Mouse (Mus musculus): ENCODE measurements around the gene Capn1. TPM values are rescaled to one million over a fixed set of nuclear protein-coding genes. Genes with fewer than 3 reads are reported as not detected.

The Capn1 gene
- polyA plus RNA-seq, 1 experiment from 2014 or later, result 11.6 TPM

- Histone ChIP-seq H3K4me2 (no peak overlapping the region), H3K4me3 (no peak overlapping the region), H3K36me3 (peaks cover 32% of the 10 kb centered on the region), H3K9me3 (no peaks in the 10 kb centered on the region), H3K9ac (no peak overlapping the region), H3K27ac (peak overlapping the region; percentile 16), H3K4me1 (peaks cover 44% of the 10 kb centered on the region), H3K27me3 (no peaks in the 10 kb centered on the region)
- WGBS, result 39% methylated on average over 8 of the region's 8 CpGs
- ATAC-seq (ENCODE audit: borderline replicate concordance, extremely low read depth, low FRiP score, low TSS enrichment), result no peak
These were observed 71.6 kb downstream of the Capn1 start for GRCm38 (mm10) chr19:5944145-5944544.

GRCm38 (mm10) chr19:5943404-5943803 lies 72.3 kb downstream of the Capn1 start:
- ATAC-seq (ENCODE audit: borderline replicate concordance, extremely low read depth, low FRiP score, low TSS enrichment), result no peak
- no peak overlapping the region for H3K9ac ChIP-seq
- H3K36me3 ChIP-seq, result peaks cover 26% of the 10 kb centered on the region
- H3K4me2 ChIP-seq, result no peak overlapping the region
- H3K4me3 ChIP-seq, result no peak overlapping the region
- peaks cover 47% of the 10 kb centered on the region for H3K4me1 ChIP-seq
- no peak overlapping the region for H3K27ac ChIP-seq
- no peaks in the 10 kb centered on the region for H3K9me3 ChIP-seq
- no peaks in the 10 kb centered on the region for H3K27me3 ChIP-seq
- 89% methylated on average over 15 of the region's 15 CpGs for WGBS

- Histone ChIP-seq H3K9me3 (no peaks in the 10 kb centered on the region), H3K9ac (no peak overlapping the region), H3K4me1 (peaks cover 56% of the 10 kb centered on the region), H3K27me3 (no peaks in the 10 kb centered on the region), H3K27ac (no peak overlapping the region), H3K4me3 (no peak overlapping the region), H3K36me3 (peaks cover 18% of the 10 kb centered on the region; the same call in 1 of the 2 replicates), H3K4me2 (no peak overlapping the region)
- ATAC-seq (ENCODE audit: borderline replicate concordance, extremely low read depth, low FRiP score, low TSS enrichment), result no peak
- WGBS, result 84% methylated on average over 7 of the region's 7 CpGs
These were observed 73.1 kb downstream of the Capn1 start for GRCm38 (mm10) chr19:5942581-5942980.

GRCm38 (mm10) chr19:5940656-5941055 lies 75.0 kb downstream of the Capn1 start:
- no peak for ATAC-seq (ENCODE audit: borderline replicate concordance, extremely low read depth, low FRiP score, low TSS enrichment)

GRCm38 (mm10) chr19:5940173-5940572 lies 75.5 kb downstream of the Capn1 start:
- Histone ChIP-seq H3K4me3 (no peak overlapping the region), H3K4me1 (peaks cover 65% of the 10 kb centered on the region), H3K9me3 (no peaks in the 10 kb centered on the region), H3K27me3 (no peaks in the 10 kb centered on the region), H3K9ac (no peak overlapping the region), H3K27ac (peak overlapping the region; percentile 75), H3K4me2 (no peak overlapping the region), H3K36me3 (peaks cover 13% of the 10 kb centered on the region; the same call in 1 of the 2 replicates)
- 0 out of 2 replicates have a peak, but pooled peaks have one; percentile 9 for ATAC-seq (ENCODE audit: borderline replicate concordance, extremely low read depth, low FRiP score, low TSS enrichment)
- WGBS, result 42% methylated on average over 4 of the region's 4 CpGs

More at GRCm38 (mm10) chr19:5940656-5941055, 75.0 kb downstream of the Capn1 start:
- Histone ChIP-seq H3K9ac (0 out of 2 replicates have a peak overlapping the region, but pooled peaks have one; percentile 0), H3K36me3 (peaks cover 13% of the 10 kb centered on the region; the same call in 1 of the 2 replicates), H3K9me3 (no peaks in the 10 kb centered on the region), H3K27me3 (no peaks in the 10 kb centered on the region), H3K27ac (peak overlapping the region; percentile 69), H3K4me3 (no peak overlapping the region), H3K4me2 (no peak overlapping the region), H3K4me1 (peaks cover 65% of the 10 kb centered on the region)
- WGBS, result 82% methylated on average over 10 of the region's 10 CpGs

- WGBS, result 82% methylated on average over 5 of the region's 5 CpGs
- H3K9me3 ChIP-seq, result no peaks in the 10 kb centered on the region
These were observed 76.0 kb downstream of the Capn1 start for GRCm38 (mm10) chr19:5939715-5940114.

More at GRCm38 (mm10) chr19:5939715-5940114, 76.0 kb downstream of the Capn1 start:
- no peaks in the 10 kb centered on the region for H3K27me3 ChIP-seq
- H3K4me2 ChIP-seq, result no peak overlapping the region
- peaks cover 13% of the 10 kb centered on the region; the same call in 1 of the 2 replicates for H3K36me3 ChIP-seq
- H3K4me1 ChIP-seq, result peaks cover 65% of the 10 kb centered on the region
- H3K9ac ChIP-seq, result no peak overlapping the region
- no peak overlapping the region for H3K4me3 ChIP-seq
- peak overlapping the region; percentile 75 for H3K27ac ChIP-seq
- no peak for ATAC-seq (ENCODE audit: borderline replicate concordance, extremely low read depth, low FRiP score, low TSS enrichment)

Small RNA genes lying within 50 kb of the gene (microRNA-seq; reads per million reads assigned to microRNA genes)
- gene Mir6988, result 0.74 reads per million

Other genes with a start within 250 kb of the Capn1 start
- gene Scyl1, start 244.5 kb downstream of the Capn1 start, polyA plus RNA-seq (2015; fragmentation: Nextera tagmentation; extraction: Ambion mirVana), result 76.1 and 83.6 TPM in 2 replicates
- 50.7 and 53.0 TPM in 2 replicates for gene Frmd8, start 140.6 kb downstream of the Capn1 start, polyA plus RNA-seq (2015; fragmentation: Nextera tagmentation; extraction: Ambion mirVana)
- 4.2 and 5.6 TPM in 2 replicates for gene Slc25a45, start 138.1 kb downstream of the Capn1 start, polyA plus RNA-seq (2015; fragmentation: Nextera tagmentation; extraction: Ambion mirVana)
- 3.2 and 3.6 TPM in 2 replicates for gene Tigd3, start 121.7 kb downstream of the Capn1 start, polyA plus RNA-seq (2015; fragmentation: Nextera tagmentation; extraction: Ambion mirVana)
- 142 and 147 TPM in 2 replicates for gene Dpf2, start 102.9 kb downstream of the Capn1 start, polyA plus RNA-seq (2015; fragmentation: Nextera tagmentation; extraction: Ambion mirVana)
- 12.0 and 14.1 TPM in 2 replicates for gene Cdc42ep2, start 91.1 kb downstream of the Capn1 start, polyA plus RNA-seq (2015; fragmentation: Nextera tagmentation; extraction: Ambion mirVana)
- 72.3 and 75.3 TPM in 2 replicates for gene Pola2, start 51.7 kb downstream of the Capn1 start, polyA plus RNA-seq (2015; fragmentation: Nextera tagmentation; extraction: Ambion mirVana)
- gene Slc22a20, start 29.8 kb downstream of the Capn1 start, polyA plus RNA-seq (2015; fragmentation: Nextera tagmentation; extraction: Ambion mirVana), result not detected in 2 replicates
- gene Syvn1, start 30.7 kb upstream of the Capn1 start, polyA plus RNA-seq (2015; fragmentation: Nextera tagmentation; extraction: Ambion mirVana), result 24.3 and 25.8 TPM in 2 replicates
- 75.8 and 76.2 TPM in 2 replicates for gene Mrpl49, start 41.9 kb upstream of the Capn1 start, polyA plus RNA-seq (2015; fragmentation: Nextera tagmentation; extraction: Ambion mirVana)
- 709 and 773 TPM in 2 replicates for gene Fau, start 41.9 kb upstream of the Capn1 start, polyA plus RNA-seq (2015; fragmentation: Nextera tagmentation; extraction: Ambion mirVana)
- gene Znhit2, start 45.3 kb upstream of the Capn1 start, polyA plus RNA-seq (2015; fragmentation: Nextera tagmentation; extraction: Ambion mirVana), result 33.5 and 33.8 TPM in 2 replicates
- gene Tm7sf2, start 52.5 kb upstream of the Capn1 start, polyA plus RNA-seq (2015; fragmentation: Nextera tagmentation; extraction: Ambion mirVana), result 10.4 and 13.9 TPM in 2 replicates
- 71.6 and 77.5 TPM in 2 replicates for gene Vps51, start 61.3 kb upstream of the Capn1 start, polyA plus RNA-seq (2015; fragmentation: Nextera tagmentation; extraction: Ambion mirVana)
- not detected in 2 replicates for gene Tmem262, start 64.1 kb upstream of the Capn1 start, polyA plus RNA-seq (2015; fragmentation: Nextera tagmentation; extraction: Ambion mirVana)
- gene Gm28374, start 66.4 kb upstream of the Capn1 start, polyA plus RNA-seq (2015; fragmentation: Nextera tagmentation; extraction: Ambion mirVana), result 1.1 and 1.5 TPM in 2 replicates
- gene Zfpl1, start 69.1 kb upstream of the Capn1 start, polyA plus RNA-seq (2015; fragmentation: Nextera tagmentation; extraction: Ambion mirVana), result 74.0 and 78.4 TPM in 2 replicates
- 47.2 and 48.1 TPM in 2 replicates for gene Cdca5, start 69.1 kb upstream of the Capn1 start, polyA plus RNA-seq (2015; fragmentation: Nextera tagmentation; extraction: Ambion mirVana)
- 0.21 and 0.26 TPM in 2 replicates for gene AC131692.1, start 78.5 kb upstream of the Capn1 start, polyA plus RNA-seq (2015; fragmentation: Nextera tagmentation; extraction: Ambion mirVana)
- 0.34 and 0.41 TPM in 2 replicates for gene Naaladl1, start 89.9 kb upstream of the Capn1 start, polyA plus RNA-seq (2015; fragmentation: Nextera tagmentation; extraction: Ambion mirVana)
- gene Sac3d1, start 102.8 kb upstream of the Capn1 start, polyA plus RNA-seq (2015; fragmentation: Nextera tagmentation; extraction: Ambion mirVana), result 48.6 and 49.8 TPM in 2 replicates
- gene Snx15, start 112.4 kb upstream of the Capn1 start, polyA plus RNA-seq (2015; fragmentation: Nextera tagmentation; extraction: Ambion mirVana), result 33.1 TPM in 2 replicates
- gene Batf2, start 125.1 kb upstream of the Capn1 start, polyA plus RNA-seq (2015; fragmentation: Nextera tagmentation; extraction: Ambion mirVana), result 0.42 and 0.56 TPM in 2 replicates
- 96.9 and 106 TPM in 2 replicates for gene Arl2, start 125.7 kb upstream of the Capn1 start, polyA plus RNA-seq (2015; fragmentation: Nextera tagmentation; extraction: Ambion mirVana)
- gene Majin, start 168.5 kb upstream of the Capn1 start, polyA plus RNA-seq (2015; fragmentation: Nextera tagmentation; extraction: Ambion mirVana), result not detected in 2 replicates
- 0.48 TPM in 1 of 2 replicates, not detected in the other for gene Gpha2, start 210.5 kb upstream of the Capn1 start, polyA plus RNA-seq (2015; fragmentation: Nextera tagmentation; extraction: Ambion mirVana)
- gene Ppp2r5b, start 220.0 kb upstream of the Capn1 start, polyA plus RNA-seq (2015; fragmentation: Nextera tagmentation; extraction: Ambion mirVana), result 17.1 and 19.2 TPM in 2 replicates
- 8.9 and 9.3 TPM in 2 replicates for gene Atg2a, start 225.8 kb upstream of the Capn1 start, polyA plus RNA-seq (2015; fragmentation: Nextera tagmentation; extraction: Ambion mirVana)

Measured in lung, embryonic 15.5 days (tissue).